Mouse (Mus musculus): ENCODE measurements at regions not wholly inside any gene's neighbourhood (a gene's known extent, or its start where the extent isn't known, plus 50 kb on each side); places are given as distances from the start of the nearest gene placed in this dataset.
A peak's percentile ranks its signal among the peaks of the same experiment; 100 is the strongest.
"Not testable (repeated sequence)": the region's sequence is repeated elsewhere in the genome, so short reads cannot be mapped to it uniquely, and the experiment has no call there.

DNA sequence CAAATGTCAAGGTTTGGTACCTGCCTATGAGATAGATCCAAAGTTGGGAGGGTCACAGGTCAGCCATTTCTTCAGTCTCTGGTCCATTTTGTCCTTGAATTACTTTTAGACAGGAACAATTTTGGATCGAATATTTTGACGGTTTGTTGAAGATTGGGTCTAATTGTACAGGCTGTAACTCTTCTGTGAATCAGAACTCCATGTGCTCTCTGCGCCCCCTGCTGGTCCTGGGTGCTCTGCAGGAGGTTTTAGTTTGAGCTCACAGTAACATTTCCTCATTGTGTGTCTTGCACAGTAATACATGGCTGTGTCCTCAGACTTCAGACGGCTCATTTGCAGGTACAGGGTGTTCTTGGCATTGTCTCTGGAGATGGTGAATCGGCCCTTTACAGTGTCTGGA is 158.1 kb downstream of the Adam6a start:
- DNase-seq (ENCODE audit: low read depth) = peak; percentile 1

DNA sequence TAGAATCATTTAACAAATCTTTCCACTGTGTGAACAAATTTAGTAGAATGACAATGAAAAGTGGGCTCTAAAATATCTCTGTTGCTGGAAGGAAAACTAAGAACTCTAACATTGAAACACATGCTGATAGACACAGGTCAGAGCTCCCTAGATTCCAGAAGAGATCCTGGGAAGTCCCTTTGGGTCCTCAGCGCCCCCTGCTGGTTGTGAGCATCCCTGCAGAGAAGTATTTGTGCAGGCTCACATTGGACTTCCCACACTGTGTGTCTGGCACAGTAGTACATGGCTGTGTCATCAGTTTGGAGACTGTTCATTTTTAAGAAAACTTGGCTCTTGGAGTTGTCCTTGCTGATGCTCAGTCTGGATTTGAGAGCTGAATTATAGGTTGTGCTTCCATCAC is 172.7 kb downstream of the Adam6a start:
- DNase-seq (ENCODE audit: low read depth) = peak; percentile 29

DNA sequence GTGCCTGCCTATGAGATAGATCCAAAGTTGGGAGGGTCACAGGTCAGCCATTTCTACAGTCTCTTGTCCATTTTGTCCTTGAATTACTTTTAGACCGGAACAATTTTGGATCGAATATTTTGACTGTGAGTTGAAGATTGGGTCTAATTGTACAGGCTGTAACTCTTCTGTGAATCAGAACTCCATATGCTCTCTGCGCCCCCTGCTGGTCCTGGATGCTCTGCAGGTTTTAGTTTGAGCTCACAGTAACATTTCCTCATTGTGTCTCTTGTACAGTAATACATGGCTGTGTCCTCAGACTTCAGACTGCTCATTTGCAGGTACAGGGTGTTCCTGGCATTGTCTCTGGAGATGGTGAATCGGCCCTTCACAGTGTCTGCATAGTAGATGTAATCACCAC is 192.1 kb downstream of the Adam6a start:
- peak; percentile 34 for DNase-seq (ENCODE audit: low read depth)

DNA sequence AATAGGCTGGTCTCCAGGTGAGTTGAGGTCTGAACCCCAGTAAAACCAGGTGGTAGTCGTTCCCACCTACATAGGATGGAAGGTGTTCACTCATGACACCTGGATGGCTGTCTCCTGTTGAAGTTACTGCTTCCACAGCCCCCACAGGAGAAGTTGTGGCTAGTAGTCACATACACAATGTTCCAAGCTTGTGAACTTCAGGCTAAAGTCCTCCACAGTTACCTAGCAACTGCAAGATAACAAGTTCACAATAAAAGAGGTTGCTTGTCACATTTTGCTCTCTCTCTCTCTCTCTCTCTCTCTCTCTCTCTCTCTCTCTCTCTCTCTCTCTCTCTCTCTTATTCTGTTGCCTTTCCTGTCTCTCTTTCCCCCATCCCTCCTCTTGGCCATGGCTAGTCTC is 202.6 kb downstream of the Adam6a start:
- DNase-seq (ENCODE audit: low read depth) = no peak

- DNase-seq (ENCODE audit: low read depth) = no peak
Measured at GRCm38 (mm10) chr12:113747987-113748386, 204.3 kb downstream of the Adam6a start.

DNA sequence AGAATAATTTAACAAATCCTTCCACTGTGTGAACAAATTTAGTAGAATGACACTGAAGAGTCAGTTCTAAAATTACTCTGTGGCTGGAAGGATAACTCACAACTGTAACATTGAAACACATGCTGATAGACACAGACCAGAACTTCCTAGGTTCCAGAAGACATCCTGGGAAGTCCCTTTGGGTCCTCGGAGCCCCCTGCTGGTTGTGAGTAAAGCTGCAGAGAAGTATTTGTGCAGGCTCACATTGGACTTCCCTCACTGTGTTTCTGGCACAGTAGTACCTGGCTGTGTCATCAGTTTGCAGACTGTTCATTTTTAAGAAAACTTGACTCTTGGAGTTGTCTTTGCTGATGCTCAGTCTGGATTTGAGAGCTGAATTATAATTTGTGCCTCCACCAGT is 225.9 kb downstream of the Adam6a start:
- peak; percentile 2 for DNase-seq (ENCODE audit: low read depth)

GRCm38 (mm10) chr12:113795876-113796275 is 252.2 kb downstream of the Adam6a start:
- peak; percentile 7 for DNase-seq (ENCODE audit: low read depth)

- peak; percentile 14 for DNase-seq (ENCODE audit: low read depth)
Measured at GRCm38 (mm10) chr12:113826377-113826776, 282.7 kb downstream of the Adam6a start.

- peak; percentile 52 for DNase-seq (ENCODE audit: low read depth)
Measured at GRCm38 (mm10) chr12:113858893-113859292, 315.2 kb downstream of the Adam6a start.

GRCm38 (mm10) chr12:113878826-113879225 is 335.1 kb downstream of the Adam6a start:
- peak; percentile 28 for DNase-seq (ENCODE audit: low read depth)

- peak; percentile 10 for DNase-seq (ENCODE audit: low read depth)
Measured at GRCm38 (mm10) chr12:113896152-113896551, 352.4 kb downstream of the Adam6a start.

DNA sequence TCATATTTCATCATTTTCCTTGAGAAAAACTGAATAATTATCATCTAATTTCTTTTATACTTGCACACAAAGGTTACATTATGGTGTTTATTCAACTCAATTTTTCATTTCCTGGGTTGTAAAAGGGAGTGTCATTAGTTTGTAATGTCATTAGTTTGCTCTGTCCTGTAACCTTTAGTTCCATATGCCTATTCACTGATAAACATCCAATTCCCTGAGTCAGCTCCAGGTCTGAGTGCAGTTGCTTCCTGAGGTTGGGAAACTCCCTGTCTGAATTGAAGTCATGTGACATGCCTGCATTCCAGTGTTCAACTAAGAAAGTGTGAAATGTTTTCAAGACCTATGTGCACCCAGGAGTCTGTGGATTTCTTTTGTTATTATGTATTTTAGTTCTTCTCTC is 362.8 kb downstream of the Adam6a start:
- no peak for DNase-seq (ENCODE audit: low read depth)

GRCm38 (mm10) chr12:113907751-113908150 is 364.0 kb downstream of the Adam6a start:
- no peak for DNase-seq (ENCODE audit: low read depth)

- DNase-seq (ENCODE audit: low read depth) = peak; percentile 29
Measured at GRCm38 (mm10) chr12:113911770-113912169, 368.1 kb downstream of the Adam6a start.

DNA sequence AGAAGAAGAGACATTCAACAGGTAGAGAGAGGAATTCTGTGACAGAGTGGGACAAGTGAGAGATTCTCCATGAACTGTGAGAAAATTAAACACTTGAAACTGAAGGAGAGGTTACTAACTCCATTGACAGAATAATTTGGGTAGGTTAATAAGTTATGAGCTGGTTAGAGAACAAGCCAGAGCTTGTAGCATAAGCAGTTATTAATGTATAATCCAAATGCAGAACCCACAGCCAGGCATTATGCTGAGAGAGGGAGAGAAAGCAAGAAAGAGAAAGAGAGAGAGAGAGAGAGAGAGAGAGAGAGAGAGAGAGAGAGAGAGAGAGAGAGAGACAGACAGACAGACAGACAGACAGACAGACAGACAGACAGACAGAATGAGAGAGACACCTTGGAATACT is 397.0 kb downstream of the Adam6a start:
- no peak for DNase-seq (ENCODE audit: low read depth)

GRCm38 (mm10) chr12:113943661-113944327 is 400.1 kb downstream of the Adam6a start:
- DNase-seq (ENCODE audit: low read depth) = not testable (repeated sequence)

DNA sequence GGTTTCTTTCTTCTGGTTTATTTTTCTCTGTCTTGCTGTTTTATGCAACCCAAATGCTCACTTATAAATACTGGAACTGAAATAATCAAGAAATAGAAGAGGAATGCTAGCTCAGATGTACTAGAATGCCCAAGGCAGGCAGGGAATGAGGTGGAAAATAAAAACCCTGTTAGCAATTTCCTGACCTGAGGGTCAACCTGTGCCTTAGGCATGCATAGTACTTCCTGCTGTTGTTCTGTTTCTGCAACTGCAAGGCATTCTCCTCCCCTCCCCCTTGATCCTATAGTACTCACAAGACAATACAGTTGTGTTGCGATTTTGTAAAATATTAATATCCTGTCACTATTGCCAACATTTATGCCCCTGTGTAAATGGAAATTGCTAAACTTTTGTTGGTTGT is 402.1 kb downstream of the Adam6a start:
- not testable (repeated sequence) for DNase-seq (ENCODE audit: low read depth)

DNA sequence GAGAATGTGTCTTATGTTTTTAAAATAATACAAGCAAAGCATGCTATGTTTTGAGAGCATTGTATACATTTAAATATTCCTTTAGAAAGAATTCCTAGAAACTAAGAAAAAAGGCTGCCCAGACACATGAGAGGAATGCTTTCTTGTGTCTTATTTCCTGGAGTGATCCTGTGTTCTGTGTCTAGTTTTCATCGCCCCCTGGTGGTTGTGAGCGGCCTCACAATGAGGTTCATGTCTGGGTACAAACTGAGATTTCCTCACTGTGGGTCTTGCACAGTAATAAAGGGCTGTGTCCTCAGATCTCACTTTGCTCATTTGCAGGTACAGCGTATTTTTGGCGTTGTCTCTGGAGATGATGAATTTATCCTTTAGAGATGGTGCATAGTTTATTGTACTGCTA is 404.3 kb downstream of the Adam6a start:
- DNase-seq (ENCODE audit: low read depth) = peak; percentile 56

DNA sequence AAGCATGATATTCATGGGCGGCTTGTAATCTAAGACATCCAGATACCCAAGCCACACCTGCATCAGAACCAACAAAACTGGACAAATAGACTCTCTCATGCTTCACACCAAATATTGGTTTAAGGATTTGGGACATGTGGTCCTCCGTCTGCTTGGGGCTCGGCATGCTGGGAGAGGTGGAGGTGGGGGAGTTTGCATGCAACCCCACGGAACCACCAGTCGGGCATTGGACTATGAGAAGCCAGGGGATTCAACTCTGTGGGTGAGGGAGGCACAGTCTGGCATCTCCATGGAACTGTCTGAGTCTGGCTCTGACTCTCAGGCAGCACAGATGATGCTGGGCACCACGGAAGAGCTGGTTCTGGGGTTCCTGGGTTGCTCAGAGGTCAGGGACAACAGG is 430.6 kb downstream of the Adam6a start:
- no peak for DNase-seq (ENCODE audit: low read depth)

DNA sequence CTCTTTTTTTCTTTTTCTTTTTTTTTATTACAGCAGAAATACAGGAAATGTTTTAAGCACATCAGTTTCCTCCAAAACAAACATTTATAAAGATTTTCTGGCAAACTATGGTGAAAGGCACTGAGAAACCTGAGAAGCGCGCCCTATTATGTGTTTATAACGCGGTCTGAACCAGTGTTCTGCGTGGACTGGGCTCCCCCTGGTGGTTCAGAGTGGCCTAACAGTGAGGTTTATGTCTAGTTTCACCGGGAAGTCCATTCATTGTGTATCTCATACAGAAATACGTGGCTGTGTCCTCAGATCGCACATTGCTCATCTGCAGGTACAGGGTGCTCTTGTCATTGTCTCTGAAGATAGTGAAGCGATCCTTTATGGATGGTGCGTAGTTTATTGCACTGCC is 437.9 kb downstream of the Adam6a start:
- DNase-seq (ENCODE audit: low read depth) = peak; percentile 70

GRCm38 (mm10) chr12:113987233-113987990 is 443.7 kb downstream of the Adam6a start:
- DNase-seq (ENCODE audit: low read depth) = no peak

DNA sequence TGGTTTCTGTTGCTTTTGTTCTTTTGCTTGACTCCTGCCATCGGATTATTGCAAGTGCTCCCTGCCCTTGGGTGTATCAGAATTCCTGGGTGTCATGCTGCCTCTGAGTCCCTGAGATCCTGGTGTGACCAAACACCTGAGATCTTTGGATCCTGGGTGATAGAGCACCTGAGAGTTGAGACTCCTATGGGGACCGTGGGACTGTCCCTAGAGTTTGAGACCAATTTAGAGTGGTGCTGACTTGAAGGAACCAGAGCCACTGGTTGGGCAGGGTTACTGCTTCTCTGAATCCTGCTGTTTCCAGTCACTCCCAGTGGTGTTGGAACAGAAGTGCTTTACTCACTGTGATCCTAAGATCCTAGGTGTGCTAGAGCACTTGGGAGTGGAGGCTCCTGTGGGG is 448.7 kb downstream of the Adam6a start:
- no peak for DNase-seq (ENCODE audit: low read depth)

- peak; percentile 65 for DNase-seq (ENCODE audit: low read depth)
Measured at GRCm38 (mm10) chr12:113994284-113994683, 450.6 kb downstream of the Adam6a start.

GRCm38 (mm10) chr12:114008491-114008890 is 464.8 kb downstream of the Adam6a start:
- DNase-seq (ENCODE audit: low read depth) = not testable (repeated sequence)

Measured in naive thymus-derived CD4-positive, alpha-beta T cell, adult 2 months (primary cell).